Mouse (Mus musculus): Measurements from ENCODE around the gene Cast.

Gene Cast

GRCm38 (mm10) chr13:74695497-74696193, 113.0 kb downstream of the Cast start:
- no peak for DNase-seq (ENCODE audit: low spot score)
